Mouse (Mus musculus): ENCODE measurements at regions not wholly inside any gene's neighbourhood (a gene's known extent, or its start where the extent isn't known, plus 50 kb on each side); places are given as distances from the start of the nearest gene placed in this dataset.
"Not testable (repeated sequence)": the region's sequence is repeated elsewhere in the genome, so short reads cannot be mapped to it uniquely, and the experiment has no call there.

DNA sequence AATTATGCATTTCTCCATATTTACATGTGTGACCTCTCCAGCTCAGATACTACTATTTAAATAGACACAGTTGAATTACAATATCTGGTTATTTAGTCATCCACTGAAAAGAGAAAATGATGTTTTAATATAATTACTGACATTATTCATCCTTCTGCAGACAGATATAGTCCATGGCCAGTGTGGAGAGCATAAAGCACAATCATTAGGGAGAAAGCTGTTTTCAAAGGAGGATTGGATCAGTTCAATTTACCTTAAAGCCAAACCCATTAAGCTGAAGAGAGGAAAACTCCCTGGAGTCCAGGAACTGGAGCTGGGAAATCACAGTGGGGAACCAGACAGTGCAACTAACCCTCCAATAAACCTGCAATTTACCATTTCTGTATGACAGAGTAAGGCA lies 339.8 kb upstream of the Rgs17 start:
- no peak for DNase-seq

DNA sequence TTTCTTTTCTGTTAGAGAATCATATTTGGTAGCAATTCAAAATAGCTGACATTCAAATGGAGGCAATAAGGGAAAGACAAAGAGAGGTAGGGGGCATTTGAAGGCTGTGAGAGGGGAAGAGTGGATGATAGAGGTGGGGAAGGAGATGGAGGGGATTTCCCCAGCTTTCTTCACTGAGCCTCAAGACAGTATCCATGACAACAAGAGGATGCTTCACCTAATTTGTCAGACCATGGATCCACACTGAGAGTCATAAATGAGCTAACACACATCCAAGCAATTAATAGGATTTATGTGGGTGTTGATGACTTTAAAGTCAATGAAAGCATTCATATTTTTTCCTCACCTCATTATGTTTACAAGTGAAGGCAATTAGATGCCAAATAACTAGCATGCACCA lies 343.5 kb upstream of the Rgs17 start:
- DNase-seq: no peak

DNA sequence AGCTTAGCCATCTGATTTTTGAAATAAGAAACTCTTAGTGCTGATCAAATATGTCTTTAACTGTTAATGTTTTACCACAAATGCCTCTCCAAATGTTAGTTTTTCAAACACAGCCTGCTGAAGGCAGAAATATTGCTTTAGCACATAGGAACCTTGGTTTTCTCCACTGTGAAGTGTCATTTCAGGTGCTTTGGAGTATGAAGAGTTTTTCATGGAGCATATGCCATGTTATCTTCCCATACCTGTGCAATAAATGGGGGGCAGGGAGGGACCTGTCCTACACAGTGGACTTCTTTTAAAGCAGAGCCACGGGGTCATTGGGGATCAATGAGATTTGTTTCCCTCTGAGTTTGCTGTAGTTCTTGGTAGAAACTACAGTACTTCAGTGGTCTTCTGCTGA lies 369.2 kb upstream of the Rgs17 start:
- DNase-seq: no peak

DNA sequence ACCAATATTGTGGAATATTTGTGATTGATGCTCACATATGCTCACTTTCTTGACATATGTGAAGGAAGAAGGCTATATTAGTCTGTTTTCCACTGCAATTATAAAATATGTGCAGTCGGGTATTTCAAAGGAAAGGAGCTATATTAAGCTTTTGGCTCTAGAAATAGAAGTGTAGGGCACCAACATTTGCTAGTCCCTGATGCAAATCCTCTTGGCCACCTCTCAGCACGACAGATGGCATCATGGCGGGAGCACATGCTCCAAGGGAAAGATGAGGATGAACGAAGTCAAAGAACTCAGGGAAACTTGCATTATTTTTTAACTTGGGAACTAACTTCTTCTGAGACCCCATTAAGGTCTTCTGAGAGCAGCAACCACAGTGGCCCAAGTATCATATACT lies 374.4 kb upstream of the Rgs17 start:
- no peak for DNase-seq

DNA sequence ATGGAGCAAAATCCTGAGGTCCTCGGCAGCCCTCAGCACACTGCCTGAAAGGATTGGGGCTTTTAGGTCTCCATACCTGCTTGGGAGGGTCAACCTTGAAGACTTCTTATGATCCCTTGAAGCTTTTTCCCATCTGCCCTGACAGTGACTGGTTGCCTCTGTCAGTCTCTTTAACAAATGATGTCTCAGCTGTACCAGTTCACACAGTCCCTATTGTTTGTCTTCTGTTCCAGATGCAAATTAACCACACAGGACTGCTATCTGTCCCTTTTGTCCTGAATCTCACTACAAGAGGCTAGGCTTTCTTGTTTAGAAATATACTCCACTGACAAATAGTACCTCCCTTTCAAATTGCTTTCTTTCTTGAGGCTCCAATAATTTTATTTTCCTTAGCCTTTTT lies 375.6 kb upstream of the Rgs17 start:
- DNase-seq: no peak

DNA sequence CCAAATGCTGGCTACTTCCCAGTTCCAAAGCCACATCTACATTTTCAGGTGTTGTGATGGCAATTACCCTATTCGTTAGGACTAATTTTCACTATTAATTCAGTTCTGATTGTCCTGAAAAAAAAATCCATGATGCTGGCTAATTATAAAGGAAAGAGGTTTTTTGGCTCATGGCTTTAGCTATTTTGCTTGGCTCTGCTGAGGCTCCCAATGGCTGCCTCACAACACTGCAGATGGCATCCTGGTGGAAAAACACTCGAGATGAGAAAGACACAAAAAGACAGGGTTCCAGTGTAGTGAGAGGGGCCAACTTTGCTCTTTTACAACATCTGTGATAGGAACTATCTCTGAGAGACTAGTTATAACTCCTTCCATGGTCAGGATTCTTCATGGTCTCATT lies 376.5 kb upstream of the Rgs17 start:
- no peak for DNase-seq

DNA sequence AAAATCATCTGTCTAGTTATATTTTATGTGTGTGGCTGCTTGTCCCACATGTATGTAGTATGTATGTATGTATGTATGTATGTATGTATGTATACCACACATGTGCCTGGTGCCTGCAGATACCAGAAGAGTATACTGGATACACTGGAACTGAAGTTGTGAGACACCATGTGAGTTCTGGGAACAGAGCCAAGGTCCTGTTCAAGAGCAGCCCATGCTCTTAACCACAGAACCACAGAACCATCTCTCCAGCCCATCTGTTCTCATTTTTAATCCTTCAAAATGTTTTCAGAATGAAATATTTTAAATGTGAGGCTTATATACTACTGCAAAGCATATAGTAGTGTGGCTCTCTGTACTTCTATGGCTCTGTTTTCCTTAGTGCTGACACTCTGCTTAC lies 379.3 kb upstream of the Rgs17 start:
- no peak for DNase-seq

DNA sequence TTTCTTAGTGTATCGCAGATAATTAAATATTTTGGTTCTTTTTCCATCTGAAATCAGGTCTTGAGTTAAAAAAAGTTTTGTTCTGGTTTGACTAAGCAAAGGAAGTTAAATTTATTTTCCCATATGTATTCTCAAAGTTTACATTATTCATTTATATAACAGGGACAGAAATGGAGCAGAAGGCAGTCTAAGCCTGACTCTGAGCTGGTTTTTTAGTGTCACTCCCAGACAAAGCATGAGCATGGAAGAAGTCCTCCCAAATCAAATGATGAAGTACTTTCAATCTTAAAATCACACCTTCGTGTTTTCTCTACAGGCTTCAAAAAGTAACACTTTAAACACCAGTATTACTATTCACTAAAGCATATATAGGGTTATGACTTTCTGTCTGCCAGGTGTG lies 387.2 kb upstream of the Rgs17 start:
- DNase-seq: no peak

DNA sequence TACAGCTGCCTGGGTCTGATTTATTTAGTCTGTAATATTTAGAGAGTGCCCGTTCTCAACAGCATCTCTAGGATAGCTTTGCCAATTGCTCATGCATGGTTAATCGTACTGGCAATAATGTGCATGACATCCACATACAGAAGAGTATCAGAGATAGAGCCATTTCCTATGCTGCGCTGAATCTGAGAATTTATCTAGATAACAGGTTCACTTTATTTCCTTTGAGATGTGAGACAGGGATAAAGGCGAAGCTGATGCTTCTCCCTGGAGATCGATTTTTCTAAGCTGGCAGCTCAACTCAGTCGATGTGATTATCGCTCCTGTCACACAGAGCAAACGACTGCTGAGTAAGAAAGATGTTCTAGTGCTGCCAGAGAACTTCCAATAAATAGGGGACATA lies 416.7 kb upstream of the Oprm1 start:
- no peak for DNase-seq

DNA sequence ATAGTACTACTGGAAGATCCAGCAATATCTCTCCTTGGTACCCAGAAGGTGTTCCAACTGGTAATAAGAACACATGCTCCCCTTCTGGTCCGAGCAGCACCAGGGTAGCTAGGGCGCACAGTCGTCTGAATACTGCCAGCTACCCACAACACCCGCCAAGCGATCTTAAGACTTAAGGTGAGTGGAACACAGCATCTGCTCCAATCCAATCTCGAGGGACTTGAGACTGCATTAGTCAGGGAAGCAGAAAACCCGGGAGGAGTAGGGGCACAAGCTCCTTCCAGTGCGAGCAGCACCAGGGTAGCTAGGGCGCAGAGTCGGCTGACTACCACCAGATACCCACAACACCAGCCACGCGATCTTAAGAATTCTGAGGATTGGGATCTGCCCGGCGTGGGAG lies 409.1 kb upstream of the Oprm1 start:
- DNase-seq: not testable (repeated sequence)

DNA sequence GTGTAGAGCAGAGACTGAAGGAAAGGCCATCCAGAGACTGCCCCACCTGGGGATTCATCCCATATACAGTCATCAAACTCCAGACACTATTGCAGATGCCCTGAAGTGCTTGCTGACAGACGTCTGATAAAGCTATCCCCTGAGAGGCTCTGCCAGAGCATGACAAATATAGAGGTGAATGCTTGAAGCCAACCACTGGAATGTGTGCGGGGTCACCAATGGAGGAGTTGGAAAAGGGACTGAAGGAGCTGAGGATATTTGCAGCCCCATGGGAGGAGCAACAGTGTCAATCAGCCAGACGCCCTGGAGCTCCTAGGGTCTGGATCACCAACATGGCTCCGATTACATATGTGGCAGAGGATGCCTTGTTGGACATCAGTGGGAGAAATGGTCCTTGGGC lies 392.1 kb upstream of the Oprm1 start:
- no peak for DNase-seq

DNA sequence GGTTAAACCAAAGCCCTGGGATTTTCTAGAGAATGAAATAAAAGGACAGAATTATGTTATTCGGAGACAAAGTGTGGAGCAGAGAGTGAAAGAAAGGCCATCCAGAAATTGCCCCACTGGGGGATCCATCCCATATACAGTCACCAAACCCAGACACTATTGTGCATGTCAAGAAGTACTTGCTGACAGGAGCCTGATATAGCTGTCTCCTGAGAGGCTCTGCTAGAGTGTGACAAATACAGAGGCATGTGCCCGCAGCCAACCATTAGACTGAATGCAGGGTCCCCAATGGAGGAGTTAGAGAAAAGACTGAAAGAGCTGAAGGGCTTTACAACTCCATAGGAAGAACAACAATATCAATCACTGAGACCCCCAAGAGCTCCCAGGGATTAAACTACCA lies 386.6 kb upstream of the Oprm1 start:
- no peak for DNase-seq

DNA sequence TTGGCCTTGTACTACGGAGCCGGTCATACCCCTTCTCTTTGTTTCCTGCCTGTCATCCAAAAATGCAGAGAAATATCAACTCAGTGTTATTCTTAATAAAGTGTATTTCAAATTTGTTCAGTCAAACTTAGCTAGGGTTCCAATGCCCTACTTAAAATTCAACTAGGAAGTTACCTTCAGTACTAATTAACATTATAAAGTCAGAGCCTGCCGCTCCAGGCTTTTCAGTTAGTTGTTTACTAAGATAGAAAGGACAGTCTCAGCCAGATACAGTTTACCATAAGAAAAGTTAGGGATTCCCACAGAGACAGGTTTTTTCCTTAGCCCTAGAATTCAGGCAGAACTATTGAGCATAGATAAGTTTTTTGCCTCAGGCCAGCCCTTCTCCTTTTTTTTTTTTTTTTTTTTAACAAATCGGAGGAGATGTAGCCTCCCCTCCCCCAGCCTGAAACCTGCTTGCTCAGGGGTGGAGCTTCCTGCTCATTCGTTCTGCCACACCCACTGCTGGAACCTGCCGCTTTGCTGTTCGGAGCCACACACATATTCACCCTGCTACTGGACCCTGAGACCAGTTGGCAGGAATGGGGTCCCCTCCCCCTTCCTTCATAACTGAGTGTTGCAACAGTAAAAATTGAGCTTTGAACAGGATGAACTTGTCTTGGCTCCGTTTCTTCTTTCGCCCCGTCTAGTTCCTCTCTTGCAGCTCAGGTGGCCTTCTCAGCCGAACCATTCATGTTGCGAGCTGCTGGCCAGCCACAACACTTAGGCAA lies 340.8 kb upstream of the Oprm1 start:
- DNase-seq: peak; percentile 61 to 74

DNA sequence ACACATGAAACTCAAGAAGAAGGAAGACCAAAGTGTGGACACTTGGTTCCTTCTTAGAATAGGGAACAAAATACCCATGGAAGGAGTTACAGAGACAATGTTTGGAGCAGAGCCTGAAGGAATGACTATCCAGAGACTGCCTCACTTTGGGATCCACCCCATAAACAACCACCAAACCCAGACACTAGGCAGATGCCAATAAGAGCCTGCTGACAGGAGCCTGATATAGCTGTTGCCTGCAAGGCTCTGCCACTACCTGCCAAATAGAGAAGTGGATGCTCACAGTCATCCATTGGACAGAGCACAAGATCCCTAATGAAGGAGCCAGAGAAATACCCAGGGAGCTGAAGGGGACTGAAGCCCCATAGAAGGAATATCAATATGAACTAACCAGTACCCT lies 340.1 kb upstream of the Oprm1 start:
- DNase-seq: not testable (repeated sequence)

DNA sequence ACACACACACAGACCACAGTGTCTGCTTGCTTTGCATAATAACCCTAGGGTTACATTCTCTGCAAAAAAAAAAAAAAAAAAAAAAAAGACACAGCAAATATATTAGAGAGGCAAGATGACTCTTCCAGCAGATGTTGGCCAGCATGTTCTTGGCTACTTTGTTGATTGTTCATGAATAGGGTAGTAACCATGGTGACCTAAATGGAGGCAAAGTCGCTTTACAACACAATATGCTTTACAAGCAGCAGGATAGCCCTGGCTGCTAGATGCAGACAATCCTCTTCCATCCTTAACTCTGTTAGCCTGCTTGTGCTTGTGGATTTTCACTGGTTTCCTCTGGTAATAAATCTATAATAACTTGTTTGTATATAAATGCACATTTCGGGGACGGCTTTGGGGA lies 292.5 kb upstream of the Oprm1 start:
- DNase-seq: no peak

DNA sequence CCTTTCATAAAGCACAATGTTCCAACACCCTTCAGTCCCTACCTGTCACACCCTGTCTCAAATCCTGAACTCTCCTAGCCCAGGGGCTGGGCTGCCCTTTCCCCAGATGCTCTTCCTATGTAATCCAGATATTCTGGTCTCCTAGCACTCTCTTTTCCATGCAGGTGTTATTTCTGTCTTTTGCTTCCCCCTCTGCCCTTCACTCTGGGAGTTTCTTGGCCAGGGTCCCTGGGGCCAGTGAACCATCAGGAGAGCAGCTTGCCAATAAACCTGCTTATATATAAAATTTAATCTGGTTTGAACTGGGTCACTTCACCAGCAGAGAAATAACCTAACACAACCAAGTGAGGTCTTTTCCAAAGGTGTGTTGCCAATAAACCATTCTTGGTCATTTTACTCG lies 278.0 kb upstream of the Oprm1 start:
- peak; percentile 0 to 25 for DNase-seq

DNA sequence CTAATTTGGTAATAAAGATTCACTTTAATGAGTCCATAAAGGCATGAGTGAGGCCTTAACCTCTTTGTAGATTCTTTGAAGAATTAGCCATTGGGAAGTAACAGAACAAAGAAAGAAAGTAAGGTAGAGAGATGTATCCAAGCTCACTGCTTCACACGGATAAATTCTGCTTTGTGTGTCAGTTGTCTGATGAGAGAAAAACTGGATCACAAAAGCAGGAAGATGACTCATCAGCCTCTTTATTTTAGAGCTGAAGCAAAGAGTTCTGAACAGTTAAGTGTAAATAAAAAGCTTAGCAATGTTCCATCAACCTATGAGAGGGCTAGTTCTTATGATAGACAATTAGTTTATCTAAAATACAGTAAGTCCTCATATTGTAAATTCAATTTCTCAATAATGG lies 269.7 kb upstream of the Oprm1 start:
- no peak for DNase-seq

DNA sequence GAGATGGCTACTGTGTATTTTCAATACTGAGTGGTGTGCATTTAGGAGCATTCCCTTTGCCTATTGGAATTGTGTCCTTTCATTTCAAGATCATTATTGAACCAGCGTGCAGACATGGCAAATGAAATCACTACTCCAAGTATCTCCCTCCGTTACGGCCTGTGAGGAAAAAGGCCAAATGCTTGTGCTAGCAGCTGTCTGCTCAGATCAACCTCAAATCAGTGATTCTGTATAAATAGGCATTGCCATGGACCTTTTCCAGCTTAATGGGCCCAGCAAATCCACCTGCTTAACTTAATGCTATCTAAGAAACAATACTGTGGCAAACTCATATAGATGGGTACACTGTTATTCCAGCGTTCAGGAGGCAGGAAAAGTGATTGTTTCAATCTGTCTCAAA lies 265.6 kb upstream of the Oprm1 start:
- no peak for DNase-seq

DNA sequence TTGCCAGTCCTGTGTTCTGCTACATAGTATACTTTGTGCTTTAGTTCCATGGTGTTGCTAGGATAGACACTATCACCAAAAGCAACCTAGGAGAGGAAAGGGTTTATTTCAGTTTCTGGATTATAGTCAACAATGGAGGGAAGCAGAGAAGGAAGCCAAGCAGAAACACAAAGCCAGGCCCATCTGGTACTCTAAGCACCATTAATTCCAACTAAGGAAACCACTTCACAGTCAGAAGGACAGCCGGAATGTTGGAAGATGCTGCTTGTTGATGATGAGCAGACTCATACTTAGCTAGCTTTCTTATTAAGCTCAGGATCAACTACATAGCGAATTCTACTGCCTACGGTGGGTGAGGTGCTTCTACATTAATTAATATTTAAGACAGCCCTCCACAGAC lies 263.2 kb upstream of the Oprm1 start:
- no peak for DNase-seq

DNA sequence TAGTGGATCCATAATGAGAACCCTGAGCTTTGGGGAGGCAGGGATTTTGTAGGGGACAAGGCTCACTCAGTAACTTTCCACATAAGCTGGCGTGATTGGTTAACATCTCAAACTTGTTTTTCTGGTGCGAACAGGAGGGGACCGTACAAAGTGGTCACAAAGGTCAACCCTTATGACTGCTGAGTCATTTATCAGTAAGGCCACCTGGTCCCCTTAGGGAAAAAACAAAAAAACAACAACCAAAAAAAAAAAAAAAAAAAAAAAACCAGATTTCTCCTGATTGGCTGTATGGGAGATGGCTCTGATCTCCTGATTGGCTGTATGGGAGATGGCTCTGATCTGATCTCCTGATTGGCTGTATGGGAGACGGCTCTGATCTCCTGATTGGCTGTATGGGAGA lies 244.0 kb upstream of the Oprm1 start:
- DNase-seq: no peak

DNA sequence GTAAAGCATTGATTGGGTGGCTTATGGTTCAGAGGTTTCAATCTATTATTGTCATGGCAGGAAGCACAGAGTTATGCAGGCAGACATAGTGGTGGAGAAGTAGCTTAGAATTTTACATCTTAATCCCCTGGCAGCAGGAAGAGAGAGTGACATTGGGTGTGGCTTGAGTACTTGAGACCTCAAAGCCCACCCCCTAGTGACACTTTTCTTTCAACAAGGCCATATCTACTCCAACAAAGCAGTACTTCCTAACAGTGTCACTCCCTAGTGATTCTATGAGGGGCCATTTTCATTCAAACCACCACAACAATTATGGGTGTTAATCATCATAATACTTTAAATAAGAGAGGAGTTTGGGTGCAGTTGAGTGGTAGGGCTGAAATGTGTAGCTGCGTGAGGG lies 195.8 kb upstream of the Oprm1 start:
- no peak for DNase-seq

DNA sequence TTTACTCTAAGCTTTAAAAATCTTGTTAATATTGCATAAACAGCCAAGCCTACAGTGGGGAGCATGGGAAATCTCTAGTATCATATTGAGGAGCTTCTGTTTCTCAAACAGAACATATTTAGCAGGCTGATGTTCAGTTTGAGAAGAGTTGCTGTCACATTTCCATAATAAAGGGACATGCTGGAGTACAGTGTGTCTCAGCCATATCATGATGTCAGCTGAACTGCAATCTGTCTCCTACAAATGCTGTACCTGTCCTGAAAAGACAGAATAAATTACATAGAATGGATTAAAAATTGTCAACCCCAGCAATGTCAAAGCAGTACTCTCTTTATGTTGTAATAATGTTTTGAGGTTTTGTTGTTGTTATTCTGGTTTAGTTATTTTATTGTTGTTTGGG lies 179.7 kb upstream of the Oprm1 start:
- DNase-seq: no peak

DNA sequence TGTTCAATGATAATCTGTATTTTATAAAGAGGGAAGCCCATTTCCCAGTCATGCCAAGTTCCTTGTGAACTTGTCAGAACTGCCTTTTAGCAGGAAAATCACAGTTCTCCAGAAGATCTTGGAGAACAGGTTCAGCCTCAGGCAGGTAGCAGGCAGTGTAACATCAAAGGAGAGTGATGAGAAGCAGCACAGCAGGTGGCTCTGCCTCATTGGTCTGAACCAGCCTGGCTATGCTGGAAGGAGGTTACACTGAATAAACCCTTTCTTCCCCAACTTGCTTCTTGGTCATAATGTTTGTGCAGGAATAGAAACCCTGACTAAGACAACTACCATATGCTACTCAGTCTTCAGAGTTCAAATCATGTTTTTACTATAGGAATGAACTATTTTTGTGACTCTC lies 172.5 kb upstream of the Oprm1 start:
- DNase-seq: not testable (repeated sequence)

DNA sequence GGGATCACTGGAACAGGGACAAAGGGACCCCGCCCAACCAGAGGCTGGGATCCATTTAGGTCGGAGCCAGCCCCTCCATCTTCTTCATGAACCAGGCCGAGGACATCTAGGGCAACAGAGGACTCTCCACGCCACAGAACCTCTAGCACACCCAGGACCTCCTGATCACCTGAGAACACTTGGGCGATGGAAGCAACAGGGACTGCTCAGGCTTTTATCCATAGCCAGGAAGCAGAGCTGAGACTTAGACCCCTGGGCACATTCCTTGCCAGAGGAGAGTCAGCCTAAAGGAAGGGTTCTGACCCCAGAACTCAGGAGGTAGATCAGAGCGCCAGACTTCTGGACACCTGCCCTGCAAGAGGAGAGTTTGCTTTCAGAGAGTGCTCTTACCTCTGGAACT lies 168.1 kb upstream of the Oprm1 start:
- no peak for DNase-seq

DNA sequence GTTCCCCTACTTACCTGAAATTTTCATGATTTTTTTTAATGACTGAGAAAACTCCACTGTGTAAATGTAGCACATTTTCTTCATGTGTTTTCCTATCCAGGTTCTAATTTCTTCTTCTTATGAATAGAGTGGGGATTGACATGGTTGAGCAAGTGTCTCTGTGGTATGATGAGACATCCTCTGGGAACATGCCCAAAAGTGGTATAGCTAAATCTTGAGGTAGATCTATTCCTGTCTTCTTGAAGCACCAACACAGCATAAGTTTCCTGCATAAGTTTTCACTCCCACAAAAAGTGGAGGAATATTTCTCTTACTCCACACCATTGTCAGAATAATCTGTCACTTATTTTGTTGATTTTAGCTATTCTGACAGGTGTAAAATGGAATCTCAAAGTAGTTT lies 161.1 kb upstream of the Oprm1 start:
- DNase-seq: no peak

DNA sequence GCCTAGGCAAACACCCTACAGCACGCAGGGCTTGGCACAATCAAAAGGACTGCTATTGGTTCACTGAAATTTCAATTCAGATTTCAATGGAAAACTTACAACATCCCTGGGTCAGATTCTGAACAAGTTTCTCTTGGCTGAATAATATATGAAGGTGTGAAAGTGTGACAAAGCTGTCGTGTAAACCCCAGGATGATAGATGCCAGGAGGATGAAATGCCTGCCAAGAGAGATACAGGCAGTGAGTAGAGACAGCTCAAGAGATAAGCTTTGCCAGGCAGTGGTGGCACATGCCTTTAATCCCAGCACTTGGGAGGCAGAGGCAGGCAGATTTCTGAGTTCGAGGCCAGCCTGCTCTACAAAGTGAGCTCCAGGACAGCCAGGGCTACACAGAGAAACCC lies 159.7 kb upstream of the Oprm1 start:
- not testable (repeated sequence) for DNase-seq

All from kidney, postnatal 36 days (tissue).